Mouse (Mus musculus) neural tube, embryonic 11.5 days (tissue): ENCODE data around the gene Stat2. TPM values are rescaled to one million over a fixed set of nuclear protein-coding genes. Genes with fewer than 3 reads are reported as not detected.

ENCODE experiments used
- ATAC-seq: fragments of 200-750 bp; cut with Nextera tagmentation; 2 replicates; pipeline ENCODE4 v1.8.0; 2017; ENCODE audit warnings: moderate number of reproducible peaks, mild to moderate bottlenecking, moderate TSS enrichment, moderate library complexity; ENCODE audit not compliant: insufficient read depth, low FRiP score, low TSS enrichment
- DNase-seq: peaks from one replicate; pipeline ENCODE4 v3.0.0-alpha.2; 2015; ENCODE audit warnings: low spot score
- H3K27ac ChIP-seq: fragments of 300-500 bp; sonication (generic); 2 replicates; pipeline ENCODE4 v1.5.1; 2014; ENCODE audit warnings: low read depth, mild to moderate bottlenecking, low read length
- H3K27me3 ChIP-seq: fragments of 300-500 bp; sonication (generic); 2 replicates; pipeline ENCODE4 v1.6.1; 2014; ENCODE audit warnings: mild to moderate bottlenecking, low read length, mixed read lengths; ENCODE audit not compliant: control insufficient read depth, insufficient read depth
- H3K36me3 ChIP-seq: fragments of 300-500 bp; sonication (generic); 2 replicates; pipeline ENCODE4 v1.6.1; 2014; ENCODE audit warnings: mild to moderate bottlenecking, low read length, moderate library complexity, mixed read lengths; ENCODE audit not compliant: control insufficient read depth, insufficient read depth
- H3K4me1 ChIP-seq: fragments of 300-500 bp; sonication (generic); 2 replicates; pipeline ENCODE4 v1.6.1; 2014; ENCODE audit warnings: low read length, mixed read lengths; ENCODE audit not compliant: control insufficient read depth, insufficient read depth
- H3K4me2 ChIP-seq: fragments of 300-500 bp; sonication (generic); 2 replicates; pipeline ENCODE4 v1.6.1; 2014; ENCODE audit warnings: low read depth, mild to moderate bottlenecking, moderate library complexity
- H3K4me3 ChIP-seq: fragments of 300-500 bp; sonication (generic); 2 replicates; pipeline ENCODE4 v1.5.1; 2014; ENCODE audit warnings: low read depth, low read length
- H3K9ac ChIP-seq: fragments of 300-500 bp; sonication (generic); 2 replicates; pipeline ENCODE4 v1.6.1; 2014; ENCODE audit warnings: mild to moderate bottlenecking, low read length
- H3K9me3 ChIP-seq: fragments of 300-500 bp; sonication (generic); 2 replicates; pipeline ENCODE4 v1.6.1; 2016; ENCODE audit warnings: low read length; ENCODE audit not compliant: control insufficient read depth
- WGBS: fragments of 180-500 bp; shearing (Covaris S2); extraction: QIAGEN DNeasy Blood & Tissue Kit; methylation state at CpG from one replicate; pipeline ENCODE4 v1.1.7; 2014; 5-methylcytosine and 5-hydroxymethylcytosine counted together
- polyA plus RNA-seq: library from polyadenylated mRNA; unstranded; fragments of >200 nt; fragmentation: Nextera tagmentation; extraction: Ambion mirVana; gene quantifications from 2 replicates; pipeline ENCODE4 v1.2.1, GENCODE M21; 2014

The Stat2 gene
- polyA plus RNA-seq, 1 experiment from 2014 or later = 17.2 TPM

DNA sequence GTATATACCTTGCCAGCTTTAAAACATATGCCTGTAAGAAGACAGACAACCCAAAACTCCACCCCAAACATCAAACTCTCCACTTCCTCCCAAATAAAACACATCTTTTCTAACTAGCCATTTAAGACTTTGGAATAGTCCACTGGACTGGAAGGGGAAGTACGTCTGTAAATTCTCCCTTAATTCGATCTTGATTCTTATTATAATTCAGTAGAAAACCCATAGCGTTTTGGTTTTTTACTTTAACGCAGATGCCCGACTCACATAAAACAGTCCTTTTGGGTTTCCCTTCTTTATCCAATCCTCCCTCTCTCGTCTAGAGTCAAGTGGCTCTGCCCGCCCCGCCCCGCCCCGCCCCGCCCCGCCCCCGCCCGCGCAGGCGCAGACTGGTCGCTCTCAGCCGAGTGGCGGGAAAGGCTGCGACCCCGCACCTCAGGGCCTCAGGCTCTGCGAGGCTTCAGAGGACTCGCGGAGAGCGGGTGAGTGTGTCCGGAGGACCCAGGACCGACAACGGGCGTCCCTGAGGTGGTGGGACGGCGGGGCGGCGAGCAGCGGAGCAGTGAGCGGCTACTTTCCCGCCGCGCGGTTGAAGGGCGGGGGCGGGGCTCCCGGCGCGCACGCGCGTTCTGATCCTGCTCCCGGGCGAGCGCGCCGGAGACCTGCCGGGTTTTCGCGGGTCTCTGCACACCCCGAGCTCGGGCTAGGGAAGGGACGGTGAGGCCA, 38.5 kb upstream of the Stat2 start, which contains the start of gene Timeless:
Gene Timeless, plus strand, starts transcription at position 369 of the 723 bp plus-strand sequence.
- Histone ChIP-seq H3K27me3 (no peaks in the 10 kb centered on the region), H3K27ac (peak within 1 kb of the TSS; percentile 85), H3K9me3 (no peaks in the 10 kb centered on the region), H3K36me3 (no peaks in the 10 kb centered on the region), H3K4me3 (peak within 1 kb of the TSS; percentile 73), H3K9ac (peak within 1 kb of the TSS; percentile 80), H3K4me1 (peaks cover 5% of the 10 kb centered on the region; the same call in 1 of the 2 replicates), H3K4me2 (peak within 1 kb of the TSS; percentile 71)
- DNase-seq (peak; percentile 90), ATAC-seq (peak; percentile 84)
- WGBS = under 1% methylated on average over 54 of the region's 58 CpGs

- DNase-seq (no peak), ATAC-seq (peak; percentile 45)
- no peaks in the 10 kb centered on the region for H3K9me3 ChIP-seq
- peak overlapping the region; percentile 73 for H3K4me3 ChIP-seq
- H3K4me2 ChIP-seq = peak overlapping the region; percentile 71
- peak overlapping the region; percentile 80 for H3K9ac ChIP-seq
- peak overlapping the region; percentile 85 for H3K27ac ChIP-seq
- H3K4me1 ChIP-seq = peaks cover 5% of the 10 kb centered on the region; the same call in 1 of the 2 replicates
- H3K36me3 ChIP-seq = no peaks in the 10 kb centered on the region
- H3K27me3 ChIP-seq = no peaks in the 10 kb centered on the region
- 0% methylated on average over 14 of the region's 14 CpGs for WGBS
These were observed 37.9 kb upstream of the Stat2 start for GRCm38 (mm10) chr10:128232420-128232985.

DNA sequence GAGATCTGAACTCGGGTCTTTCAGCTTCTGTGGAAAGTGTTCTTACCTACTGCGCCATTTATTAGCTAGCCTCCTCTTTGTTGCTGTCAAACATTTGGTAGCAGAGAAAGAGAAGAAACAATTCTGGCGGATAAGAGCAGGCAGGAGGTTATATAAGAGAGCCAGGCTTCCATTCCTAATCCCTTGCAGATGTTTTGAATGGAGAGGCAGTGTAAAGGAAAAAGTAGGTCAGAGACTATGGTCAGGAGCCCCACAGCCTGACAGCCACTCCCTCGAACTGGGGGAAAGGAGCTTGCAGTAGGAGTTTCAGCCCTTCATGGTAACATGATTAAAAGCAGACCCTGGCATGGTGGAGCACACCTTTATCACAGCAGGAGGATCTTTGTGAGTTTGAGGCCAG, 34.0 kb upstream of the Stat2 start:
- H3K4me1 ChIP-seq = no peaks in the 10 kb centered on the region; the same call in 1 of the 2 replicates
- H3K36me3 ChIP-seq = peaks cover 4% of the 10 kb centered on the region; the same call in 1 of the 2 replicates
- H3K27me3 ChIP-seq = no peaks in the 10 kb centered on the region
- H3K27ac ChIP-seq = no peak overlapping the region
- H3K4me2 ChIP-seq = no peak overlapping the region
- H3K9me3 ChIP-seq = no peaks in the 10 kb centered on the region
- DNase-seq (no peak), ATAC-seq (no peak)
- no peak overlapping the region for H3K4me3 ChIP-seq
- WGBS = 76% methylated on average over 4 of the region's 4 CpGs
- no peak overlapping the region for H3K9ac ChIP-seq

DNA sequence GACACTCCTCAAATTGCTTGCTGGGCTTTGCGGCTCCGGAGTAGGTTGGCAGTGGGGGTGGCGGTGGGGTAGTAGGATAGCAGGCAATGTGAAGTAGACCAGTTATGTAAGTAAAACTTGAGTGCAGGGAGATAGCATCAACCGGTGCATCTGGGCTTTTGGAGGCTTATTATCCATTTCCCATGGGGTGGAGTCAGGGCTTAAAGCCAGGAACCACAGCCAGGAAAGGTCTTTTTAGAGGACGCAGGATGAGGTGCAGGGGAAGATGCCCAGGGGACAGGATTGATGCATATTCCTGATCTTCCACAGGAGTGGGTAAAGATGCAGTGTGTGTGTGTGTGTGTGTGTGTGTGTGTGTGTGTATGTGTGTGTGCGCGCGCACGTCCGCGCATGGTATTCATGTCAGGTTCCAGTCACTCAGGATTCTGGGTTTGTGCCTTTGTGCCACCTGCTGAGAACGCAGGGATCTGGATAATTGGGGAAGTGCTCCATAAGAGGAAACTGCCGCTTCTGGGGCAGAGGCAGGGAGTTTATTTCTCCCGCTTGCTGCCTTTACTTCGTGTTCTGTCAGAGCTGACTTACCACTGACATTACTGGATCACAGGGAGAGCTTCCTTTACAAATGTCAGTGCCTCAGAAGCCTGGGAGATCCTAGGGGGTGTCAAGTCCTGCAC, 32.4 kb upstream of the Stat2 start:
- H3K9me3 ChIP-seq = no peaks in the 10 kb centered on the region
- no peaks in the 10 kb centered on the region; the same call in 1 of the 2 replicates for H3K4me1 ChIP-seq
- H3K4me2 ChIP-seq = no peak overlapping the region
- H3K4me3 ChIP-seq = no peak overlapping the region
- 93% methylated on average over 15 of the region's 15 CpGs for WGBS
- no peak for DNase-seq
- H3K36me3 ChIP-seq = peaks cover 8% of the 10 kb centered on the region
- no peak for ATAC-seq
- no peak overlapping the region for H3K9ac ChIP-seq
- H3K27me3 ChIP-seq = no peaks in the 10 kb centered on the region
- H3K27ac ChIP-seq = no peak overlapping the region

DNA sequence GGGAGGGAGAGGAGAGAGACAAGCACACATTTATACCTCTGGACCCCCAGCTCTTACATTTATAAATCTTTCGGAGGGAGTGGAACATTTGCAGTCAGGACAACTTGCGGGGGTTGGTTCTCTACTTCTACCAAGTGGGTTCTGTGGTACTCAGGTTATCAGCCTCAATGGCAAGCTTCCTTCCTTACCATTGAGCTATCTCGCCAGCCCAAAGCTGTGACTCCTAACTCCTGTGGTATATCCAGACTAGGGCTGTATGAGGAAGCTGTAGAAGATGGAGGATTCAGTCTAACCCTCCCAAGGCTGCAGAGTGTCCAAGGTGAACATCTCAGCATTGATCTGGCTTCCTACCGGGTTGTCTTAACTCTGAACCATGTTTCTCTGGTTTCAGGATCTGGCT, 31.2 kb upstream of the Stat2 start:
- ATAC-seq (no peak), DNase-seq (no peak)
- no peak overlapping the region for H3K4me2 ChIP-seq
- no peaks in the 10 kb centered on the region for H3K4me1 ChIP-seq
- H3K9ac ChIP-seq = no peak overlapping the region
- H3K27me3 ChIP-seq = no peaks in the 10 kb centered on the region
- H3K9me3 ChIP-seq = no peaks in the 10 kb centered on the region
- no peak overlapping the region for H3K27ac ChIP-seq
- no peak overlapping the region for H3K4me3 ChIP-seq
- peaks cover 11% of the 10 kb centered on the region for H3K36me3 ChIP-seq
- 93% methylated on average over 4 of the region's 4 CpGs for WGBS

- WGBS = 96% methylated on average over 18 of the region's 18 CpGs
- DNase-seq (no peak), ATAC-seq (no peak)
- Histone ChIP-seq H3K4me2 (no peak overlapping the region), H3K27me3 (no peaks in the 10 kb centered on the region), H3K4me1 (no peaks in the 10 kb centered on the region), H3K9ac (no peak overlapping the region), H3K4me3 (no peak overlapping the region), H3K27ac (no peak overlapping the region), H3K36me3 (peaks cover 15% of the 10 kb centered on the region), H3K9me3 (no peaks in the 10 kb centered on the region)
These were observed 30.2 kb upstream of the Stat2 start for GRCm38 (mm10) chr10:128240131-128240530.

GRCm38 (mm10) chr10:128243252-128243651, 27.1 kb upstream of the Stat2 start:
- Histone ChIP-seq H3K36me3 (peaks cover 25% of the 10 kb centered on the region), H3K4me2 (no peak overlapping the region), H3K27ac (no peak overlapping the region), H3K9ac (no peak overlapping the region), H3K4me3 (no peak overlapping the region), H3K9me3 (no peaks in the 10 kb centered on the region), H3K27me3 (no peaks in the 10 kb centered on the region), H3K4me1 (no peaks in the 10 kb centered on the region)
- WGBS = 97% methylated on average over 8 of the region's 8 CpGs
- ATAC-seq (no peak), DNase-seq (no peak)

DNA sequence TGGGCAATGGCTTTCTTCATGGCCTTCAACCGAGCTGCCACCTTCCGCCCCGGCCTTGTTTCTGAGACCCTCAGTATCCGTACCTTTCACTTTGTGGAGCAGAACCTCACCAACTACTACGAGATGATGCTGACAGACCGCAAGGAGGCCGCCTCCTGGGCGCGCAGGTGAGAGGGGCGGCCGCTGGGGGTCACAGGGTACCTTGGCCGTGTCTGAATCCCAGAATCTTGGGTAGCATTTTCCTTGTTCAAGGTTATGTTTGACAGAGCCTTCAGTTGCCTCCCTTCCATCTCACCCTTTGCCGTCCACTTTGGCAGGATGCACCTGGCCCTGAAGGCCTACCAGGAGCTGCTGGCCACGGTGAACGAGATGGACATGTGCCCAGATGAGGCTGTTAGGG, 26.2 kb upstream of the Stat2 start:
- no peaks in the 10 kb centered on the region for H3K27me3 ChIP-seq
- H3K36me3 ChIP-seq = peaks cover 28% of the 10 kb centered on the region
- H3K4me1 ChIP-seq = no peaks in the 10 kb centered on the region
- DNase-seq = no peak
- ATAC-seq = no peak
- WGBS = 96% methylated on average over 15 of the region's 15 CpGs
- H3K27ac ChIP-seq = no peak overlapping the region
- no peaks in the 10 kb centered on the region for H3K9me3 ChIP-seq
- no peak overlapping the region for H3K9ac ChIP-seq
- H3K4me3 ChIP-seq = no peak overlapping the region
- H3K4me2 ChIP-seq = no peak overlapping the region
